Mouse (Mus musculus) adrenal gland, adult 2 months (tissue): ENCODE measurements around the gene LTO1. TPM values are rescaled to one million over a fixed set of nuclear protein-coding genes. Genes with fewer than 3 reads are reported as not detected.
A peak's percentile ranks its signal among the peaks of the same experiment; 100 is the strongest.
"Not testable (repeated sequence)": the region's sequence is repeated elsewhere in the genome, so short reads cannot be mapped to it uniquely, and the experiment has no call there.

Source experiments
- DNase-seq: peaks from one replicate; pipeline ENCODE4 v3.0.0; 2021
- long read RNA-seq: library from polyadenylated mRNA; stranded (forward); transcript quantifications from one replicate; pipeline ENCODE4 v2.0.0, GENCODE M21; 2021
- polyA plus RNA-seq: library from polyadenylated mRNA; depleted of rRNA; stranded (reverse); fragments of >200 nt; gene quantifications from 2 replicates; pipeline ENCODE4 v1.2.3, GENCODE M21; 2012; rRNA removed
- total RNA-seq, 2 experiments: library from RNA; stranded (reverse); gene quantifications; 2 replicates each; pipeline ENCODE4 v1.2.3; 2021

Gene LTO1
- total RNA-seq (10 to 100 TPM; 20.5 to 27.0 TPM), polyA plus RNA-seq (7.8 and 9.5 TPM in 2 replicates)
- long read RNA-seq, transcript LTO1-201 (5 exons, 2,015 nt) = major isoform, 15 of 23 reads
- long read RNA-seq, partial matches to known transcripts = 0 of 23 reads
- long read RNA-seq, other reads (novel, unspliced or antisense) = 6 of 23 reads

GRCm38 (mm10) chr7:144914948-144915750 is at the start of gene LTO1:
Gene LTO1 (plus strand): TSS chr7:144915100.
- DNase-seq = peak; percentile 94

- no peak for DNase-seq
Measured at GRCm38 (mm10) chr7:144867161-144867560, 47.7 kb upstream of the LTO1 start.

GRCm38 (mm10) chr7:144867602-144868001 is 47.3 kb upstream of the LTO1 start:
- no peak for DNase-seq

- DNase-seq = no peak
Measured at GRCm38 (mm10) chr7:144872420-144872819, 42.5 kb upstream of the LTO1 start.

- peak; percentile 18 for DNase-seq
Measured at GRCm38 (mm10) chr7:144873160-144873559, 41.7 kb upstream of the LTO1 start.

GRCm38 (mm10) chr7:144874226-144874625 is 40.7 kb upstream of the LTO1 start:
- DNase-seq = peak; percentile 54

GRCm38 (mm10) chr7:144878401-144878800 is 36.5 kb upstream of the LTO1 start:
- peak; percentile 75 for DNase-seq

- DNase-seq = no peak
Measured at GRCm38 (mm10) chr7:144883106-144883505, 31.8 kb upstream of the LTO1 start.

- no peak for DNase-seq
Measured at GRCm38 (mm10) chr7:144887672-144888071, 27.2 kb upstream of the LTO1 start.

GRCm38 (mm10) chr7:144888564-144889299 is 26.2 kb upstream of the LTO1 start:
- peak; percentile 80 for DNase-seq

- not testable (repeated sequence) for DNase-seq
Measured at GRCm38 (mm10) chr7:144890661-144891060, 24.2 kb upstream of the LTO1 start.

- DNase-seq = no peak
Measured at GRCm38 (mm10) chr7:144891863-144892262, 23.0 kb upstream of the LTO1 start.

- DNase-seq = no peak
Measured at GRCm38 (mm10) chr7:144892322-144892721, 22.6 kb upstream of the LTO1 start.

- no peak for DNase-seq
Measured at GRCm38 (mm10) chr7:144894191-144894590, 20.7 kb upstream of the LTO1 start.

- no peak for DNase-seq
Measured at GRCm38 (mm10) chr7:144894706-144895105, 20.2 kb upstream of the LTO1 start.

GRCm38 (mm10) chr7:144895305-144896111 is 19.4 kb upstream of the LTO1 start:
- peak; percentile 76 for DNase-seq

- DNase-seq = no peak
Measured at GRCm38 (mm10) chr7:144896294-144897218, 18.3 kb upstream of the LTO1 start, which contains the start of gene Fgf15. Gene Fgf15 (plus strand): TSS chr7:144896531.

GRCm38 (mm10) chr7:144898506-144898905 is 16.4 kb upstream of the LTO1 start:
- DNase-seq = no peak

GRCm38 (mm10) chr7:144905514-144905913 is 9.4 kb upstream of the LTO1 start:
- DNase-seq = not testable (repeated sequence)

- peak; percentile 33 for DNase-seq
Measured at GRCm38 (mm10) chr7:144906708-144907397, 8.0 kb upstream of the LTO1 start.
